Mouse (Mus musculus) testis, adult 2 months (tissue): ENCODE measurements around the gene BC049352.

ENCODE experiments used
- CTCF ChIP-seq: fragments of 200-500 bp; IDR thresholded peaks from 2 replicates; pipeline ENCODE4 v1.5.1; 2012; ENCODE audit warnings: low read depth, mild to moderate bottlenecking, inconsistent platforms, low read length, moderate library complexity; ENCODE audit not compliant: control insufficient read depth, insufficient read depth, insufficient replicate concordance
- POLR2A ChIP-seq: fragments of 200-500 bp; IDR thresholded peaks from 2 replicates; pipeline ENCODE4 v1.6.1; 2012; ENCODE audit warnings: low read depth, mild to moderate bottlenecking, inconsistent platforms, low read length, moderate library complexity; ENCODE audit not compliant: control insufficient read depth

GRCm38 (mm10) chr9:45219644-45220043, 37.8 kb downstream of the BC049352 start:
- TF ChIP-seq POLR2A (no peak), CTCF (no peak)
